Mouse (Mus musculus): ENCODE measurements at regions not wholly inside any gene's neighbourhood (a gene's known extent, or its start where the extent isn't known, plus 50 kb on each side); places are given as distances from the start of the nearest gene placed in this dataset.

DNA sequence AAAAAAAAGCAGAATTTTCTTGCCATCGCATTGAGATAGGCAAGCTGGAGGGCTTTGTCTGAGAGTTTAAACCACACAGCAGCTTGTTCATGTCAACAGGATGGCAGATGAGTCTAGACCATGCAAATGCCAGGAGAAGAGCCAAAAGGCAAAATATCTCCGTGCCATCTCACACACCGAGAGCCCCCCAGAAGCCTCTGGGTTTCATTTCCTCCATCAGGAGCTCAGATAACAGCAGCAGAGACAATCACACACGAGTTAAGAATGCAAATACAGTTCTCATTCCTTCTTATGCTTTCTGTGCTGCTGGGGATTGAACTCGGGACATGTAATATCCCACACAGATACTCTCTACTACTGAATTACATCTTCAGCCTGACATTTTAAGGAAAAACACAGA, 255.3 kb downstream of the En1 start:
- no peak overlapping the region for H3K27ac ChIP-seq (ENCODE audit: low read length)
- ATAC-seq (ENCODE audit: low FRiP score, low TSS enrichment), result no peak
- no peaks in the 10 kb centered on the region for H3K9me3 ChIP-seq (ENCODE audit: low read length)
- 45% methylated on average over 5 of the region's 5 CpGs for WGBS
- no peak overlapping the region for H3K9ac ChIP-seq (replicated peaks; ENCODE audit: low read length)
- H3K4me2 ChIP-seq (replicated peaks; ENCODE audit: low read depth, low read length), result no peak overlapping the region
- no peaks in the 10 kb centered on the region for H3K27me3 ChIP-seq (ENCODE audit: insufficient read depth, low read length)
- H3K4me1 ChIP-seq (ENCODE audit: insufficient read depth, low read length), result no peaks in the 10 kb centered on the region
- H3K36me3 ChIP-seq (ENCODE audit: insufficient read depth, low read length), result no peaks in the 10 kb centered on the region
- H3K4me3 ChIP-seq (ENCODE audit: low read length), result no peak overlapping the region

DNA sequence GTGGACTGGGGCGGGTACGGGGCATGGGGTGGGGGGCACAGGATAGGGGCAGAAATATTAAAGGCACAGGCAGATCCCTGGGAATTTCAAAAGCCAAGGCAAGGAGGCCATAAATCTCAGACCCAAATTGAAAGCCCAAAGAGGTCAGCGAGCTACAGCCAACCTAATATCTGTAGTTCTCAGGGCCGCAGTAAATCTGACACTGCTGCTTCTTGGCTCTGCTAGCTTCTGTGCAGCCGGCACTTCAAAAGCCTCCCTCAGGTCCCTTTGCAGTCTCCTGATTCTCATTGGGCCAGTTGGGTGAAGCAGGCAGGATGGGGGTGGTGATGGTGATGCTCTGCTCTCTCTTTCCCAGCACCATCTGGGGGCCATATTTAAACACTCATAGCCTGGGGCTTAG, 257.3 kb downstream of the En1 start:
- H3K4me1 ChIP-seq (ENCODE audit: insufficient read depth, low read length), result no peaks in the 10 kb centered on the region
- no peak overlapping the region for H3K4me3 ChIP-seq (ENCODE audit: low read length)
- ATAC-seq (ENCODE audit: low FRiP score, low TSS enrichment), result peak; percentile 23; the same call in 1 of the 2 replicates
- H3K4me2 ChIP-seq (replicated peaks; ENCODE audit: low read depth, low read length), result no peak overlapping the region
- no peaks in the 10 kb centered on the region for H3K9me3 ChIP-seq (ENCODE audit: low read length)
- no peaks in the 10 kb centered on the region for H3K36me3 ChIP-seq (ENCODE audit: insufficient read depth, low read length)
- no peak overlapping the region for H3K9ac ChIP-seq (replicated peaks; ENCODE audit: low read length)
- H3K27me3 ChIP-seq (ENCODE audit: insufficient read depth, low read length), result no peaks in the 10 kb centered on the region
- H3K27ac ChIP-seq (ENCODE audit: low read length), result no peak overlapping the region
- WGBS, result 17% methylated on average over 5 of the region's 5 CpGs

DNA sequence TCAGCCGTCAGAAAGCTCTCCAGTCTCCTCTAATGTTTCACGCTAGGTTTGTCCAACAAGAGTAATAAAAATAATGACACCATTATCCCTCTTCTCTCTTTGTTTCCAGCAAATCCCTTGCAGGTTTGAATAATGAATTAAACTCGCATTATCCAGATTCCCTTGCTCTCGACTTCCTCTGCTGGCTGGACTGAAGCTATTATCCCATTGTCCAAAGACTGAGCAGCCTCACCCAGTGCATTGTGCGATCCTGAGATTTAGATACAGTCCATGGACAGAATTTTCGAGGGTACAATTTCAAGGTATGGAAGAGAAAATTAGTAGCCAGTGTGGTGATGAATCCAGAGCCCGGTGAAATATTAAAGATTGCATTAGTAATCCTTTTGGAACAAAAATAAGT, 270.3 kb downstream of the En1 start:
- no peaks in the 10 kb centered on the region for H3K4me1 ChIP-seq (ENCODE audit: insufficient read depth, low read length)
- H3K4me3 ChIP-seq (ENCODE audit: low read length), result no peak overlapping the region
- no peaks in the 10 kb centered on the region for H3K36me3 ChIP-seq (ENCODE audit: insufficient read depth, low read length)
- no peaks in the 10 kb centered on the region; the same call in 1 of the 2 replicates for H3K9me3 ChIP-seq (ENCODE audit: low read length)
- ATAC-seq (ENCODE audit: low FRiP score, low TSS enrichment), result no peak
- no peak overlapping the region for H3K27ac ChIP-seq (ENCODE audit: low read length)
- H3K9ac ChIP-seq (replicated peaks; ENCODE audit: low read length), result no peak overlapping the region
- H3K4me2 ChIP-seq (replicated peaks; ENCODE audit: low read depth, low read length), result no peak overlapping the region
- WGBS, result 76% methylated on average over 7 of the region's 7 CpGs
- no peaks in the 10 kb centered on the region for H3K27me3 ChIP-seq (ENCODE audit: insufficient read depth, low read length)

DNA sequence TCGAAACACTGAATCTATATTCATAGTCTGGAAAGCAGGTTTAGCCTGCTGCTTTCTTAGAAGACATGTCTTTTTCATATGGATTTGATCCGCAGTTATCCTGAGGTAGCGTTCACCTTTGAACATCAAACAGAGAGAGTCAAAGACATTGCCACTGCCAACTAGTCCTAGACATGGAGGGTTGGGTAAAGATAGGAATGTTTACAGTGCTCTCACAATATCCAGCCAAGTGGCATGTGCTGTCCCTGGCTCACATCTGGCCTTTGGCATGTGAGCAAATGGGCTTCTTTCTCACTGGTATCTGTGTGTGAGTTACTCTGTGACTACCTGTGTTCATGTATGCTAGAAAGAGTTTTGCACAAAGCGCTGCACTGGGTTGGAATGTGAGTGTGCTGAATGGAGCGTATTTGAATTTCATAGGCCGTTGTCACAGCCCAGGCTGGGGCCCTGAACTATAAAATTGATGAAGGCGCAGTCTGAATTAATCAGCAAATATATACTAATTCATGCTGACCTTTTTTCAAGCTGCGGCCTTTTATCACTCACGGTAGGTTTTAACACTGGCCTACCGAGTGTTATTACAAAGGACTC, 280.8 kb downstream of the En1 start:
- H3K27ac ChIP-seq (ENCODE audit: low read length), result no peak overlapping the region
- no peak for ATAC-seq (ENCODE audit: low FRiP score, low TSS enrichment)
- 85% methylated on average over 10 of the region's 10 CpGs for WGBS
- H3K36me3 ChIP-seq (ENCODE audit: insufficient read depth, low read length), result no peaks in the 10 kb centered on the region
- no peaks in the 10 kb centered on the region for H3K27me3 ChIP-seq (ENCODE audit: insufficient read depth, low read length)
- no peak overlapping the region for H3K9ac ChIP-seq (replicated peaks; ENCODE audit: low read length)
- no peaks in the 10 kb centered on the region for H3K9me3 ChIP-seq (ENCODE audit: low read length)
- no peaks in the 10 kb centered on the region for H3K4me1 ChIP-seq (ENCODE audit: insufficient read depth, low read length)
- no peak overlapping the region for H3K4me2 ChIP-seq (replicated peaks; ENCODE audit: low read depth, low read length)
- no peak overlapping the region for H3K4me3 ChIP-seq (ENCODE audit: low read length)

DNA sequence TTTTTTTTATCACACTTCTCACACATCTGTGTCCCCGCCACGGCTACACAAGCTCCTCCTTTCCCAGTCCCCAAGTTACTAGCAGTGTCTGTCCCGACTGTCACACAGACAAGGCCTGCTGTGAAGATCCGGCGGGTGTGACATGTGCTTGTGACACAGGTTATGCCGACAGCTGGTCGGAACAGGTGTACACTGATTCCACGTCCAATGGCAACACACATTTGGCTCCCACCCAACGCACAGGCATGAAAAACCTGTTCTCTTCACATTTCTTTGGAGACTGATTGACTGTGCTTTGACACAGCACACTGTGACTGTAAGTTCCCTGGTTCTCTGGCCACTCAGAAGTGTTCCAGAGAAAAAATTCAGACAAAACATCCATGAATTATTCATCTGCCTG, 281.4 kb downstream of the En1 start:
- Histone ChIP-seq H3K9me3 (ENCODE audit: low read length) (no peaks in the 10 kb centered on the region), H3K27ac (ENCODE audit: low read length) (no peak overlapping the region), H3K36me3 (ENCODE audit: insufficient read depth, low read length) (no peaks in the 10 kb centered on the region), H3K4me3 (ENCODE audit: low read length) (no peak overlapping the region), H3K4me2 (replicated peaks; ENCODE audit: low read depth, low read length) (no peak overlapping the region), H3K27me3 (ENCODE audit: insufficient read depth, low read length) (no peaks in the 10 kb centered on the region), H3K9ac (replicated peaks; ENCODE audit: low read length) (no peak overlapping the region), H3K4me1 (ENCODE audit: insufficient read depth, low read length) (no peaks in the 10 kb centered on the region)
- WGBS, result 69% methylated on average over 9 of the region's 9 CpGs
- ATAC-seq (ENCODE audit: low FRiP score, low TSS enrichment), result no peak

DNA sequence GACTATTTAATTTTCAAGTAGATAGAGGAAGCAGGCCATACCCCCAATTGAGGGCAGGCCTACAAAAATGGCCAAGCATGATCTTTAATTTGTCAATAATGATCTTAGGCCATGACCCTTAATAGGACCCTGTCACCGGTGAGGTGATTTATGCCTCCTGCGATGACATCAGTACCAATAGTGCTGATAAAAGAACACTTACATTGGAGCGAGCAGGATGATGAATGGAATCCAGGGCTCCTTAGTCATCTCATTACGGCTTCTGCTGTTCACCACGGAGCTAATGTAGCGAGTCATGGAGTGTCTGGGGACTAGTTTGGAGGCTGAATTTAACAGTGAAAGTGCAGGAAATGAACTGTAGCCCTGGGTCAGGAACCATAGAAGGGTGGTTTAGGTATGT, 308.6 kb downstream of the En1 start:
- H3K27ac ChIP-seq (ENCODE audit: low read length), result no peak overlapping the region
- 57% methylated on average over 6 of the region's 6 CpGs for WGBS
- H3K4me2 ChIP-seq (replicated peaks; ENCODE audit: low read depth, low read length), result no peak overlapping the region
- H3K36me3 ChIP-seq (ENCODE audit: insufficient read depth, low read length), result no peaks in the 10 kb centered on the region
- H3K4me1 ChIP-seq (ENCODE audit: insufficient read depth, low read length), result no peaks in the 10 kb centered on the region
- no peak overlapping the region for H3K4me3 ChIP-seq (ENCODE audit: low read length)
- H3K27me3 ChIP-seq (ENCODE audit: insufficient read depth, low read length), result no peaks in the 10 kb centered on the region
- ATAC-seq (ENCODE audit: low FRiP score, low TSS enrichment), result no peak
- no peak overlapping the region for H3K9ac ChIP-seq (replicated peaks; ENCODE audit: low read length)
- no peaks in the 10 kb centered on the region; the same call in 1 of the 2 replicates for H3K9me3 ChIP-seq (ENCODE audit: low read length)

DNA sequence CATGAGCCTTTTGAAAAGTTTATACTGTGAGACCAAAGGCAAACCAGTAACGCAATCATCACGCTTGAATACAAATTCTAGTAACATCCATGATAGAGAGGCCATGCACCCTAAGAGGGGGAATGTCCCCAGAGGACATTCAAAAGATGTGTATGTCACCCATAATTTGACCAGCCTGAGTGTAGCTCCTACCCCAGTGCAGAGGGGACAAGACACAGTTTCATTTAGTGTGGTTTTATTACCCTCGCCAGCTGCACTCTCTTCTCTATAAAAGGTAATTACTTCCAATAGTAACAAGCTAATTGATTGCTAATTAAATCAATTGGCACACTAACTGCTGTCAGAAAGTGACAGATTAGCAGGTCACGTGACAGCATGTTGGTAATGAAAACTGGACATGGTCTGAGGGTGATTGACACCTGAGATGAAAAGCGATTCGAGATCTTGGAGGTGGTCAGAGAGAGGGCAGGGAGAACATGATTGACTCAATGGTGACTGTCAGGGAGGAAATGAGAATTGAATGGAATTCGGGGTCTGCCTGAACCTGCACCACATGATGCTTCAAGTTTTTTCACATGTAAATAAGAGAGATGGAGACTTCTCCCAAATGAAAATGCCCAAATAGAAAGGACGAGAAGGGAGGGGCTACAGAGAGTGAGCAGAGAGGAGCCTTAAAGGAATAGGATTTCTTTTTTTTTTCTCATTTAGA, 309.9 kb downstream of the En1 start:
- no peaks in the 10 kb centered on the region; the same call in 1 of the 2 replicates for H3K9me3 ChIP-seq (ENCODE audit: low read length)
- no peak overlapping the region for H3K4me3 ChIP-seq (ENCODE audit: low read length)
- no peaks in the 10 kb centered on the region for H3K4me1 ChIP-seq (ENCODE audit: insufficient read depth, low read length)
- no peak overlapping the region for H3K9ac ChIP-seq (replicated peaks; ENCODE audit: low read length)
- 38% methylated on average over 8 of the region's 8 CpGs for WGBS
- no peak overlapping the region for H3K27ac ChIP-seq (ENCODE audit: low read length)
- no peaks in the 10 kb centered on the region for H3K27me3 ChIP-seq (ENCODE audit: insufficient read depth, low read length)
- ATAC-seq (ENCODE audit: low FRiP score, low TSS enrichment), result no peak
- no peak overlapping the region for H3K4me2 ChIP-seq (replicated peaks; ENCODE audit: low read depth, low read length)
- H3K36me3 ChIP-seq (ENCODE audit: insufficient read depth, low read length), result no peaks in the 10 kb centered on the region

DNA sequence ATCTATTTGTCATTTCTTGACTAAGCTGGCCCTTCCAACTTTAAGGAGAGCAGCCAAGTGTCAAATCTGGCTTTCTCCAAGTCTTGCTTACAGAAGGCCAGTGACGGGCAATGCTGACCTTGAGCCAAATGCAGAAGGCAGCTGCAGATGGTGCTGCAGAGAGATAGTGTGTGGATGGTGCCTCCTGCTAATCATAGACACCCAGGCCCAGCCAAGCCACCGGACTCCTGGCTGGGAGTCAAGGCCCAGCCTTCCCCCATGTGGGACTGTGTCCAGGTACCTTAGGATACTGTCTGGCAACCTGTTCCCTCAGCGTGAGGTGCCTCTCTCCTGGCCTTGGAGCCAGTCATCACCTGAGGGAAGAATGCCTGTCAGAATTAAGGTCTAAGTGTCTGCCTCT, 319.3 kb downstream of the En1 start:
- Histone ChIP-seq H3K9me3 (ENCODE audit: low read length) (no peaks in the 10 kb centered on the region), H3K9ac (replicated peaks; ENCODE audit: low read length) (no peak overlapping the region), H3K27ac (ENCODE audit: low read length) (no peak overlapping the region), H3K4me2 (replicated peaks; ENCODE audit: low read depth, low read length) (no peak overlapping the region), H3K4me3 (ENCODE audit: low read length) (no peak overlapping the region), H3K27me3 (ENCODE audit: insufficient read depth, low read length) (no peaks in the 10 kb centered on the region), H3K4me1 (ENCODE audit: insufficient read depth, low read length) (no peaks in the 10 kb centered on the region), H3K36me3 (ENCODE audit: insufficient read depth, low read length) (no peaks in the 10 kb centered on the region)
- no peak for ATAC-seq (ENCODE audit: low FRiP score, low TSS enrichment)
- 81% methylated on average over 3 of the region's 3 CpGs for WGBS

DNA sequence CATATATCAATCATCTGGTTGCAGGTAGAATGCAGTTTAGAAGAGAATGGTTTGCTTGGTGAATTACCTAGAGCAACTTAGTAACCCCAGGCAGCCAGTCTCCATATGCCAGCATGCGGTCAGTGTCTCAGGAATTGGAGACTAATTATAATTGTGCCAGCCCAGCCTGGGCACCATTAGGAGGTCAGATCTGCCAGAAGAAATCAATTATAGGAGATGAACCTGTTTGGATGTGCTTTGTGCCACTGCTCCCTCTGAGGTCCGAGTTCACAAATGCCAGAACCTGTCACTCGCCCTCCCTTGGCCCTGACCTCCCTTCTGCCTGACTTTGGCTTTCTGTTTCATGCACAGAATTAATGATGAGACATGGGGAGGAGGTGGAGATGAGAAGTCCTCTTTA, 323.1 kb downstream of the En1 start:
- Histone ChIP-seq H3K36me3 (ENCODE audit: insufficient read depth, low read length) (no peaks in the 10 kb centered on the region), H3K9ac (replicated peaks; ENCODE audit: low read length) (no peak overlapping the region), H3K4me1 (ENCODE audit: insufficient read depth, low read length) (no peaks in the 10 kb centered on the region), H3K4me3 (ENCODE audit: low read length) (no peak overlapping the region), H3K27me3 (ENCODE audit: insufficient read depth, low read length) (no peaks in the 10 kb centered on the region), H3K4me2 (replicated peaks; ENCODE audit: low read depth, low read length) (no peak overlapping the region), H3K9me3 (ENCODE audit: low read length) (no peaks in the 10 kb centered on the region), H3K27ac (ENCODE audit: low read length) (no peak overlapping the region)
- 74% methylated on average over 3 of the region's 3 CpGs for WGBS
- no peak for ATAC-seq (ENCODE audit: low FRiP score, low TSS enrichment)

DNA sequence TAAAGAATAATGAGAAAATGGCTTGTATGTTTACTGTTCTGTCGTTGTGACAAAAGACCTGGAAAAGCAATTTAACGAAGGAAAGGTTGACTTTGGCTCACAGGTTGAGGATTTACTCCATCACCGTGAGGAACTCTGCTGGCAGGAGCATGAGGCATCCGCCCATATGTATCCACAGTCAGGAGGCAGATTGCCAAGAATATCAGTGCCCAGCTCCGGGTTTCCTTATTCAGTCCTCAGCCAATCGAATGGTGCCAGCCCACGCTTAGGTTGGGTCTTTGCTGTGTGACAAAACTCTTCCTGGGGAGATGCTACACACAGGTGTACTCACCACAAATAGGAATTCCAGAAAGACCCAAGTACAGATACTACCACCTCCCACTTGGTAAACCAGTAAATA, 327.9 kb downstream of the En1 start:
- Histone ChIP-seq H3K4me1 (ENCODE audit: insufficient read depth, low read length) (no peaks in the 10 kb centered on the region), H3K4me2 (replicated peaks; ENCODE audit: low read depth, low read length) (no peak overlapping the region), H3K4me3 (ENCODE audit: low read length) (no peak overlapping the region), H3K9me3 (ENCODE audit: low read length) (no peaks in the 10 kb centered on the region), H3K9ac (replicated peaks; ENCODE audit: low read length) (no peak overlapping the region), H3K36me3 (ENCODE audit: insufficient read depth, low read length) (no peaks in the 10 kb centered on the region), H3K27ac (ENCODE audit: low read length) (no peak overlapping the region), H3K27me3 (ENCODE audit: insufficient read depth, low read length) (no peaks in the 10 kb centered on the region)
- WGBS, result 86% methylated on average over 7 of the region's 7 CpGs
- no peak for ATAC-seq (ENCODE audit: low FRiP score, low TSS enrichment)
